Mouse (Mus musculus) gastrocnemius, postnatal 14 days (tissue): ENCODE results near the gene Gm5798. TPM values are rescaled to one million over a fixed set of nuclear protein-coding genes. Genes with fewer than 3 reads are reported as not detected.
"Not testable (repeated sequence)": the region's sequence is repeated elsewhere in the genome, so short reads cannot be mapped to it uniquely, and the experiment has no call there.

Experiments used
- DNase-seq: peaks from one replicate; pipeline ENCODE4 v3.0.0; 2021; ENCODE audit warnings: mixed read lengths
- intact Hi-C: fragments of 180-260 bp; cut with DNase I; formaldehyde crosslinking; loops from one replicate; pipeline ENCODE4 v1.15.1; 2025; ENCODE audit warnings: low total_unique reads
- long read RNA-seq, 2 experiments: library from polyadenylated mRNA; stranded (forward); transcript quantifications; one replicate each; pipeline ENCODE4 v2.0.0; 2021
- total RNA-seq, 2 experiments: library from RNA; stranded (reverse); gene quantifications; 2 replicates each; pipeline ENCODE4 v1.2.3; 2021

Gene Gm5798
- total RNA-seq = not detected
- long read RNA-seq, experiment 1 = 0 reads
- long read RNA-seq, experiment 2 = 0 reads

DNA sequence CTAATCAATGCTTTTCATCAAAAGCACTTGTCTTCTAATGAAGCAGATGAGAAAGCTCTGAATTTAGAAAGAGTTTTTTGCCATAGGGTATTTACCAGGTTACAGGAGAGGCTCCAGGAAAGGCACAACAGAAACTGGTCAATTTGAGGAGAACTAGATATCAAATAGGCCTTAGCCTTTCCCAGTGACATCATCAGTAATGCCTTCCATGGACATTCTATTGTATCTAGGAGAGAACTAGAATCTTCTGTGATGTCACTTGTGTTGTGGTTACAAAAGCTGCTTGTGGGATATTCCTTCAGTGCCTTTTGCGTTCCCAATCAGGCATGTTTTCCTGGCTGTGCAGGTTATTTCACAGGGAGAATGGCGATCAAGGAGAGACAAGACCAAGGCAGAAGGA, at the start of gene Gm5798:
TSS of gene Gm5798 (plus strand) at position 301 of the 400 bp plus-strand sequence.
- intact Hi-C loops, DNase-seq: not testable (repeated sequence)

DNA sequence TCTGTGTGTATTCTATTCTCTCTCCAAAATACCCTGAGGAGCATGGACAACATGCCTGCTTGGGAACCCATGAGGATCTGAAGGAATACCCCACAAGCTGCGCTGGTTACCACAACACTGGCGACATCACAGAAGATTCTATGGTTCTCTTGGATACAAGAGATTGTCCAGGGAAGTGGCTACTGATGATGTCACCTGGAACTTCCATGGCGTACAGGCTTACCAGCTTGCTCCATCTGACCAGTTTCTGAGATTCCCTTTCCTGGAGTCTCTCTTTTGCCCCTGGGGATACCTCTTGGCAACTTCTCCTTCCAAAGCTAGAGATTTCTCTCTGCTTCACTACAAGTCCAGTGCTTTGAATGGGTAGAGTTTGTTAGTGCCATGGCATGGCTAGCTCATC, 37.9 kb downstream of the Gm5798 start, which contains the start of gene Gm7945:
TSS of gene Gm7945 (minus strand) at position 101 of the 400 bp plus-strand sequence.
- intact Hi-C loops, DNase-seq: not testable (repeated sequence)

Other genes with a start within 250 kb of the Gm5798 start
- not detected for gene Mat1a, start 243.6 kb upstream of the Gm5798 start, total RNA-seq
- not detected for gene Sftpa1, start 216.8 kb upstream of the Gm5798 start, total RNA-seq
- gene Mbl1, start 197.2 kb upstream of the Gm5798 start, total RNA-seq = not detected
- gene Sftpd, start 163.5 kb upstream of the Gm5798 start, total RNA-seq = not detected
- gene Gm2832, start 69.8 kb upstream of the Gm5798 start, total RNA-seq = not detected
- gene Gm7945, start 37.8 kb downstream of the Gm5798 start, total RNA-seq = not detected
- not detected for gene Gm6482, start 59.7 kb downstream of the Gm5798 start, total RNA-seq
- not detected for gene Gm7954, start 104.9 kb downstream of the Gm5798 start, total RNA-seq
- not detected for gene Gm3486, start 140.9 kb downstream of the Gm5798 start, total RNA-seq
- not detected for gene Gm7970, start 207.0 kb downstream of the Gm5798 start, total RNA-seq
- gene 1700049E17Rik2, start 224.6 kb downstream of the Gm5798 start, total RNA-seq = not detected